9 mouse cellular contexts compared by ENCODE assay signal in the genomic region with DNA sequence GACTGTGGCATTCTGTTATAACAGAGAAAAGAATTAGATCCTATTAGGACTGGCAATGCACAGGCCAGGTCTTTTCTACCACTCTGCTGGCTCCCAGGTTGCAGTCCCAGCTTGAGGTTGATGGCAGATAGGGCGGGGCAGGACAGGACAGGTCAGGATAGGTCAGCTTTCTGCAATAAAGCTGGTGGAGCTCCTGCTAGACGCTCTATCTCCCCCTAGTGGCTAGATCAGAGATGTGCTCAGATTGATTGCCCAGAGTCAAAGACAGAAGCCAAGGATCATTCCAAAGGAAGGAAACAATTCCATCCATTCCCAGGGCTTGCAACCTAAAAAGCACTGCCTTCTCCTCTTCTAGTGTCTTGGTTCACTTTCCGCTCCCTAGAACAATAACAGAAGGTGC. TPM values are rescaled to one million over a fixed set of nuclear protein-coding genes. Genes with fewer than 3 reads are reported as not detected.
DNase-seq lines count a peak whose midpoint lies in the region; ATAC-seq and TF ChIP-seq lines count a peak whose summit lies in the region.
"Had no signal": no experiment of that assay in that cellular context is flagged by ENCODE, and none has a peak within 500 bp of the region (broad histone marks: within the 10 kb centered on the region; RNA-seq: fewer than 3 reads in every experiment).

No protein-coding gene starts in this region.

- peak; percentile 54 for DNase-seq in hindbrain, embryonic 14.5 days (ENCODE audit: low spot score)
- DNase-seq in embryonic facial prominence, embryonic 11.5 days (ENCODE audit: low spot score): peak; percentile 81
- DNase-seq in kidney, postnatal 14 days: peak; percentile 25
- DNase-seq in naive thymus-derived CD4-positive, alpha-beta T cell, adult 2 months (ENCODE audit: low read depth): peak; percentile 15

- H3K27ac ChIP-seq in hindbrain, embryonic 14.5 days: no peak overlapping the region
- H3K27ac ChIP-seq in hindbrain, embryonic 13.5 days: no peak overlapping the region
- H3K27ac ChIP-seq in bone marrow, adult 2 months (ENCODE audit: control insufficient read depth, insufficient read depth, low read depth, low read length, poor library complexity): no peak overlapping the region
- H3K27ac ChIP-seq in embryonic facial prominence, embryonic 11.5 days (replicated peaks; ENCODE audit: low read depth, low read length): no peak overlapping the region

- 27% methylated on average over 3 of the region's 3 CpGs for WGBS in hindbrain, embryonic 14.5 days
- 20% methylated on average over 3 of the region's 3 CpGs for WGBS in hindbrain, embryonic 13.5 days
- WGBS in bone marrow, adult 2 months: 19% methylated on average over 3 of the region's 3 CpGs
- WGBS in embryonic facial prominence, embryonic 11.5 days: 23% methylated on average over 3 of the region's 3 CpGs

- H3K36me3 ChIP-seq in hindbrain, embryonic 14.5 days (replicated peaks; ENCODE audit: control insufficient read depth, insufficient read depth): no peaks in the 10 kb centered on the region
- no peaks in the 10 kb centered on the region for H3K36me3 ChIP-seq in hindbrain, embryonic 13.5 days
- no peaks in the 10 kb centered on the region for H3K36me3 ChIP-seq in E14TG2a.4 (ENCODE audit: insufficient read depth, low read length)
- H3K36me3 ChIP-seq in embryonic facial prominence, embryonic 11.5 days (replicated peaks; ENCODE audit: control insufficient read depth, insufficient read depth, low read depth, low read length): no peaks in the 10 kb centered on the region

- H3K4me3 ChIP-seq in hindbrain, embryonic 14.5 days (replicated peaks; ENCODE audit: low read length): no peak overlapping the region
- H3K4me3 ChIP-seq in hindbrain, embryonic 13.5 days: no peak overlapping the region
- no peak overlapping the region for H3K4me3 ChIP-seq in E14TG2a.4 (replicated peaks; ENCODE audit: low read length)
- H3K4me3 ChIP-seq in bone marrow, adult 2 months (replicated peaks; ENCODE audit: control insufficient read depth, low read depth, low read length): no peak overlapping the region
- H3K4me3 ChIP-seq in embryonic facial prominence, embryonic 11.5 days (ENCODE audit: low read depth, low read length): no peak overlapping the region

- H3K27me3 ChIP-seq in hindbrain, embryonic 14.5 days (ENCODE audit: control insufficient read depth, insufficient read depth, low read length): no peaks in the 10 kb centered on the region
- H3K27me3 ChIP-seq in hindbrain, embryonic 13.5 days: no peaks in the 10 kb centered on the region
- no peaks in the 10 kb centered on the region for H3K27me3 ChIP-seq in E14TG2a.4 (ENCODE audit: insufficient read depth, low read length)
- H3K27me3 ChIP-seq in embryonic facial prominence, embryonic 11.5 days (ENCODE audit: control insufficient read depth, insufficient read depth, low read length): no peaks in the 10 kb centered on the region

- no peak overlapping the region for H3K9ac ChIP-seq in hindbrain, embryonic 14.5 days
- H3K9ac ChIP-seq in hindbrain, embryonic 13.5 days: no peak overlapping the region
- no peak overlapping the region for H3K9ac ChIP-seq in embryonic facial prominence, embryonic 11.5 days (replicated peaks; ENCODE audit: low read length)

- peak; percentile 78 for TF ChIP-seq CTCF in E14TG2a.4 (conservative IDR thresholded peaks at IDR 0.05; ENCODE audit: low read length)
- TF ChIP-seq CTCF in bone marrow, adult 2 months (IDR thresholded peaks at IDR 0.05; ENCODE audit: control insufficient read depth, insufficient read depth, low read length): peak; percentile 44

- ATAC-seq in hindbrain, embryonic 14.5 days (ENCODE audit: low FRiP score): no peak
- no peak for ATAC-seq in hindbrain, embryonic 13.5 days (ENCODE audit: low FRiP score)
- ATAC-seq in embryonic facial prominence, embryonic 11.5 days (replicated peaks; ENCODE audit: insufficient number of reproducible peaks, low FRiP score, low TSS enrichment, low read depth): no peak
- no peak for ATAC-seq in activated CD4-positive, CD25-positive, alpha-beta regulatory T cell, adult 4 months

- TF ChIP-seq POLR2A in bone marrow, adult 2 months (IDR thresholded peaks at IDR 0.05; ENCODE audit: borderline replicate concordance, control insufficient read depth, low read depth, low read length): no peak

- H3K9me3 ChIP-seq in hindbrain, embryonic 14.5 days (ENCODE audit: control insufficient read depth, low read length): no peaks in the 10 kb centered on the region
- no peaks in the 10 kb centered on the region for H3K9me3 ChIP-seq in hindbrain, embryonic 13.5 days
- no peaks in the 10 kb centered on the region for H3K9me3 ChIP-seq in E14TG2a.4 (ENCODE audit: low read length)
- no peaks in the 10 kb centered on the region for H3K9me3 ChIP-seq in embryonic facial prominence, embryonic 11.5 days (replicated peaks; ENCODE audit: control insufficient read depth, low read length)

- no peaks in the 10 kb centered on the region for H3K4me1 ChIP-seq in hindbrain, embryonic 14.5 days (replicated peaks; ENCODE audit: control insufficient read depth, insufficient read depth, low read length)
- peaks cover 9% of the 10 kb centered on the region for H3K4me1 ChIP-seq in hindbrain, embryonic 13.5 days (replicated peaks)
- peaks cover 25% of the 10 kb centered on the region for H3K4me1 ChIP-seq in E14TG2a.4 (replicated peaks; ENCODE audit: low read depth, low read length)
- H3K4me1 ChIP-seq in bone marrow, adult 2 months (ENCODE audit: control insufficient read depth, insufficient read depth, low read length): no peaks in the 10 kb centered on the region
- no peaks in the 10 kb centered on the region for H3K4me1 ChIP-seq in embryonic facial prominence, embryonic 11.5 days (ENCODE audit: control insufficient read depth, insufficient read depth, low read length)

- no peak overlapping the region for H3K4me2 ChIP-seq in hindbrain, embryonic 14.5 days (replicated peaks)
- no peak overlapping the region for H3K4me2 ChIP-seq in hindbrain, embryonic 13.5 days
- no peak overlapping the region for H3K4me2 ChIP-seq in embryonic facial prominence, embryonic 11.5 days (ENCODE audit: low read depth, low read length)

RNA-seq across cellular contexts. Expression of a gene that starts 57.8 kb away (rescaled TPM):
- polyA plus RNA-seq in hindbrain, embryonic 14.5 days (2014; fragmentation: Nextera tagmentation; extraction: Ambion mirVana): not detected in 2 replicates
- polyA plus RNA-seq in hindbrain, embryonic 13.5 days (2015; fragmentation: Nextera tagmentation; extraction: Ambion mirVana): not detected in 2 replicates
- not detected in 2 replicates for polyA plus RNA-seq in bone marrow, adult 2 months (2011; ENCODE audit: insufficient read depth, insufficient read length, low replicate concordance, missing spikeins)
- polyA plus RNA-seq in embryonic facial prominence, embryonic 11.5 days (2014; fragmentation: Nextera tagmentation; extraction: Ambion mirVana): not detected in 2 replicates
- not detected for polyA plus RNA-seq in activated CD4-positive, CD25-positive, alpha-beta regulatory T cell, adult 4 months (2017; shearing (Covaris generic))
- polyA plus RNA-seq: frontal cortex, adult 2 months had no signal

Comparison
In these comparisons a context has a peak if more than half of its experiments do, and no peak if none do; other contexts are left out.
1. DNase-seq: peak in every context shown above with its lines; median percentile 81 in embryonic facial prominence, embryonic 11.5 days; 54 in hindbrain, embryonic 14.5 days; 25 in kidney, postnatal 14 days; 15 in naive thymus-derived CD4-positive, alpha-beta T cell, adult 2 months.